Mouse (Mus musculus) testis, postnatal 14 days (tissue): Measurements from ENCODE around the gene Mettl16.

Source experiments
- DNase-seq: peaks from one replicate; pipeline ENCODE4 v3.0.0; 2021; ENCODE audit warnings: low spot score

Gene Mettl16

DNA sequence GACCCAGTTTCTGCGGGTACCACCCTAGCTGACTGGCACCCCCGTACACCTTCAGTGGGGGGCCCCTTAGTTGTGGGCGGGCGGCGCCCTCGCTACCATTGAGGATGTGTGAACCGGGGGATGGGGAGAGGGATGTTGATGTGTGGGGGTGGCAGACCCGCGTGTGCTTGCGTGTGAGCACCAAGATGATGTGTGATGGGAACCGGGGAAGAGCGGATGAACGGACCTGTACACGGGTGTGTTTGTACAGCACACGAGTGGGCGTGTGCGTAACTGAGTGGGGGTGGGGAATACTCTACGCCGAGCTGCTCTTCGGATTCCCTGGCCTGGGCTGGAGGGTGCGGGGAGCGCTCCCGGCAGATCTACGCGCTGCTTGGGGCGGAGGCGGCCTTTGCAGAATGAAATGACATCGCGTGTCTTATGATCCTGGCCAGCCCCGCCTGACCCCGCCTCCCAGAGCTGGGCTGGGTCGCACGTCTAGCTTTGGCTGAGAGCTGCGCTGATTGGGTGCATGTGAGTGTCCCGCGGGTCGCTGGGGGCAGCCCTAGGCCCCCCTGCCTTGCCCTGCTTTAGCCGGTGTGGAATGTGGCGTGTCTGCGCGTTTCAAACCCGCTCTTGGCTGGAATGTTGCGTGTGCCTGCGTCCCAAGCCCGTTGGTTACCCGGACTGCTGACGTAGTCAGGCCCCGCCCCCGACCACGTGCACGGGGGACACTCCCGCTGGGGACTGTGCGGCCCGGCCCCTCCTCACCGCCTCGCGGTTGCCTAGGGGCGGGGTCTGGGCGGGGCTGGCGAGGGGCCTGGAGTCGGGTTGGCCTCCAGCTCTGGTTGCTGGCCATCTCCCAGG, 61.2 kb downstream of the Mettl16 start:
- peak; percentile 97 for DNase-seq

DNA sequence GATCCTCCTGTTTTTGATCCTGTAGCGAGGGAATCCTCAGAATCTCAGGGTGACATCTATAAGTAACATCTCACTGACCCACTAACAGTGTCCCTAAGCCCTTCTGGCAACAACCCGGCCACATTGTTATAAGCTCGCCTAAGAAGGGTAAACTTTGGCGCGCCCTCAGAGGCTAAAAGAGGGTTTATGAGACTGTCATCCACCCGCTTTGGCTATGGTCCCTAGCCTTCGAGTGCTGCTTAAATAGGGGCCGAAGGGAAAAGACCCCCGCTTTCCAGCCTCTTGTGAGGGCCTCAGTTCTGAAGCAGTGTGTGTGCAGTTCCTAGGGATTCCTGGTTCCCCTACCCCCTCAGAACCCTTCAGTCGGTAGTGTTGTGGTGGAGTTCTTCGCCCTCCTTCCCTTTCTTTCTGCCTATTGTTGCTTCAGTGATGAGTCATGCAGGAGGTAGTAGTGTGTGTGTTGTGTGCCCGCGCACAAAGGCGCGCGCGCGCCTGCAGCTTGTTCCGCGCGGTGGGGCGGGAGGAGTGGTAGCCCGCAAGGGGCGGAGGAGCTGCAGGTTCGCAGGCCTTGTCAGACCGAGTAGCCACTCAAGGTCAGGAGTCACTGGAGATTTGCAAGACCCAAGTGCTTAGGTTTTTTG, 62.0 kb downstream of the Mettl16 start:
- peak; percentile 75 for DNase-seq

- no peak for DNase-seq
Observed at GRCm38 (mm10) chr11:74833536-74834358, 63.1 kb downstream of the Mettl16 start.

GRCm38 (mm10) chr11:74834359-74834638, 63.7 kb downstream of the Mettl16 start:
- DNase-seq = no peak

DNA sequence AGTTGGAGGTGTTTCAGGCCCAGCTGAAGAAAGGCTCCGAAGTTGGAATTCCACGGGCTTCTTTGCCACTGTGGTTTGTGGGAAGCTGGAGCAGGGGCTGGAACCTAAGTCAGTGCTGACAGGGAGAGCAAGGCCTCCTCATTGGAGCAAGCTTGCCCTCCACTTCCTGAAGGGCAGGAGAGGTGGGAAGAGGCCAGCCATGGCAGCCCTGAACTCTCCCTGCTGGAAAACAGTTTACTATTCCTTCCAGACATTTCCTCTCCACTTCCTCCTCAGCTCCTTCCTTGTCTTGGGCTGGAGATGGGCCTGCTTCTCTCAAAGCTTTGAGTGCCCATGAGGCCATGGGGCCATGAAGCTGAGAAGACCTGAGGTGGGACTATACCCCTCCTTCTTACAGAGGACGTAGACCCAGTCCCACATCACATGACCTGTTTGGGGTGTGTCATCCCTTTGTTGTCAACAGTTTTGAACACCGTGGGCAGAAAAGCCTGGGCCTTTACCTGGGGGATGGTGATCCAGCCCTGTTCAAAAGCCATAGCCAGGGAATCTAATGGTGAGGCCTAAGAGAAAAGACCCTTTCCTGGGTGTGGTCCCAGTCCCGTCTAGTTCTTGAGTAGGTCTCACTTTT, 64.1 kb downstream of the Mettl16 start:
- DNase-seq = no peak

- DNase-seq = no peak
Observed at GRCm38 (mm10) chr11:74835593-74836224, 65.1 kb downstream of the Mettl16 start.

- DNase-seq = no peak
Observed at GRCm38 (mm10) chr11:74836225-74837055, 65.8 kb downstream of the Mettl16 start.

GRCm38 (mm10) chr11:74837056-74837693, 66.5 kb downstream of the Mettl16 start:
- DNase-seq = no peak

GRCm38 (mm10) chr11:74837694-74838431, 67.2 kb downstream of the Mettl16 start:
- peak; percentile 91 for DNase-seq

- peak; percentile 91 for DNase-seq
Observed at GRCm38 (mm10) chr11:74838441-74838840, 67.8 kb downstream of the Mettl16 start.

DNA sequence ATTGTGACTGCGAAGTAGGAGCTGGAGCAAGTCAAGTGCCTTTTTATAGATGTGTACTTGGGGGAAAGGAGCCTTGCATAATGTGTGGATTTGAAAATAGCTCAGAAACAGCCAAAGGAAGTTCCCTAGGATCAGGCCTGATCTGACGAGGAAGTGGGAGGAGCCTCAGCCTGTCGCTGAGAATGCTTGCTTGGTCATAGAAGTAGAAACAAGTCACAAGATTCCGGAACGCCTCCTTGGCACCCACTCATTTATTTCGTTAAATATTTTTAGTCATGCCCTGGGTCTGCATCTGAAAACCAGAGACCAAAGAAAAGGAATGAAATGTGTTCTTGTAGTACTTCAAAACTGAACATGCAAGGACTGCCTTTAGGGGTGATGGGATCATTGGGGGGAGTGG, 68.3 kb downstream of the Mettl16 start:
- peak; percentile 56 for DNase-seq

- DNase-seq = no peak
Observed at GRCm38 (mm10) chr11:74839860-74840715, 69.5 kb downstream of the Mettl16 start.

DNA sequence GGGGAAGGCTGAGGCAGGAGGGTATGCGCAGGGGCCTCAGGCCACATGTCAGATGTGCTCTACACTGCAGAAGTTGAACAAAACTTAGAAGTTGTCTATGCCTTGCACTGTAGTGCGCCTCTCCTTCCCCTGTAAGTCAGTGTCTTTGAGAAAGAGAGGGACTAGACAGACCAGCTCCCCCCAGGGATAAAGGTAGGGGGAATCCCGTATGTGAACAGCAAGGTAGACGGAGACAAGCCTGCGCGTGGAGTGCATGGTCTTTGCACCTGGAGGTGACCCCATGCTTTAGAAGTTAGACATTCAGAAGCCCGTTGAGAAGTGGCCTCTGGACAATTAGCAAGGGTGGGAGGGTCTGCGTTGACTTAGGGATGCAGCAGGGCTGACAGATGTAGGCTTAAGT, 70.1 kb downstream of the Mettl16 start:
- DNase-seq = no peak

GRCm38 (mm10) chr11:74841366-74841765, 70.7 kb downstream of the Mettl16 start:
- no peak for DNase-seq

- DNase-seq = no peak
Observed at GRCm38 (mm10) chr11:74842045-74842444, 71.4 kb downstream of the Mettl16 start.

- DNase-seq = no peak
Observed at GRCm38 (mm10) chr11:74842656-74843434, 72.2 kb downstream of the Mettl16 start.

DNA sequence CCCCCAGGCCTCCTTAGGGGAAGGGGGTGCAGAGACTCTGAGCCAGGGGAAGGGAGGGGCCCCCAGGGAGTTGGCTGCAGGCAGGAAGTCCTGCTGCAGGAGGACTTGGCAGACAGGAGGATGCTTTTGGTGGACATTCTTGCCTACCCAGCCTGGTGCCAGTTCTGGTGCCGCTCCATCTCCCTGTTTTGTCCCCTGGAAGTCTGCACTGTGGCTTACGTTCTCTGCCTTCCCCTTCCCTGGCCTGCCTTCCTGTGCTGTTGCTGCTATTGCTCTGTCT, 72.7 kb downstream of the Mettl16 start:
- no peak for DNase-seq

DNA sequence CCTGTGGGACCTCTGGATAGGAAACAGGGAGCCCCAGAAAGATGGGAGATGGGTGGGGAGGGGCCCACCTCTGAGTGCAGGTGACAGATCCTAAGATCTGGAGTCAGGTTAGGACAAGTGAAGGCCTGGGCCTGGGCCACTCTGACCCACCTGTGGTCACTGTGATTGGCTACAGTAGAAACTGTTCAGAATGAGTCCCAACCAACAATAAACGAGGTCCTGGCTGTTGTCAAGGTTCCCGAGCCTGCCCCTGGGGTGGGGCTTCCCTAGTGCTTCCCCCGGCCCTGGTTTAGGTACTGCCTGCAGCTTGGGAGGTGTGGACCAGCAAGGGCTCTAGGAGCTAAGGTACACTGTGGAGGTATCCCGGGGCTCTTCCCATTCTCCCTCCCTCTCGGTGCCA, 73.1 kb downstream of the Mettl16 start:
- DNase-seq = no peak
